Mouse (Mus musculus) brown adipose tissue, adult 24 weeks (tissue): Measurements from ENCODE around the gene Olfr148. TPM values are rescaled to one million over a fixed set of nuclear protein-coding genes. Genes with fewer than 3 reads are reported as not detected.

ENCODE experiments used
- H3K27ac ChIP-seq: fragments of 200-500 bp; replicated peaks from 2 replicates; pipeline ENCODE4 v1.5.1; 2012; ENCODE audit warnings: low read depth, mild to moderate bottlenecking, low read length
- H3K4me1 ChIP-seq: fragments of 200-500 bp; 2 replicates; pipeline ENCODE4 v1.6.1; 2012; ENCODE audit warnings: low read length, mixed read lengths; ENCODE audit not compliant: control insufficient read depth, insufficient read depth, insufficient read length
- H3K4me3 ChIP-seq: fragments of 200-500 bp; 2 replicates; pipeline ENCODE4 v1.5.1; 2012; ENCODE audit warnings: low read depth, mild to moderate bottlenecking, low read length, moderate library complexity; ENCODE audit not compliant: insufficient read depth
- polyA plus RNA-seq: library from polyadenylated mRNA; stranded (reverse); fragments of >200 nt; gene quantifications from 2 replicates; pipeline ENCODE4 v1.2.4, GENCODE M21; 2012; ENCODE audit not compliant: missing spikeins, insufficient read depth, insufficient read length

Gene Olfr148
- polyA plus RNA-seq: not detected in 2 replicates

GRCm38 (mm10) chr9:39610355-39610754, at the start of gene Olfr148:
TSS of gene Olfr148 (plus strand) at chr9:39610655.
- Histone ChIP-seq H3K4me1 (no peaks in the 10 kb centered on the region), H3K27ac (no peak within 1 kb of the TSS), H3K4me3 (no peak within 1 kb of the TSS)

GRCm38 (mm10) chr9:39575469-39575868, 35.0 kb upstream of the Olfr148 start, which contains the start of gene Olfr959:
TSS of gene Olfr959 (minus strand) at chr9:39575569.
- Histone ChIP-seq H3K4me1 (no peaks in the 10 kb centered on the region), H3K27ac (no peak within 1 kb of the TSS), H3K4me3 (no peak within 1 kb of the TSS)

GRCm38 (mm10) chr9:39577050-39577449, 33.4 kb upstream of the Olfr148 start:
- Histone ChIP-seq H3K27ac (no peak overlapping the region), H3K4me1 (no peaks in the 10 kb centered on the region)

GRCm38 (mm10) chr9:39602536-39603332, 7.7 kb upstream of the Olfr148 start:
- Histone ChIP-seq H3K4me1 (no peaks in the 10 kb centered on the region), H3K27ac (no peak overlapping the region), H3K4me3 (no peak overlapping the region)

More at GRCm38 (mm10) chr9:39577050-39577449, 33.4 kb upstream of the Olfr148 start:
- no peak overlapping the region for H3K4me3 ChIP-seq

GRCm38 (mm10) chr9:39603333-39603845, 7.1 kb upstream of the Olfr148 start:
- Histone ChIP-seq H3K4me1 (no peaks in the 10 kb centered on the region), H3K27ac (no peak overlapping the region), H3K4me3 (no peak overlapping the region)

- Histone ChIP-seq H3K4me1 (no peaks in the 10 kb centered on the region), H3K27ac (no peak within 1 kb of the TSS), H3K4me3 (no peak within 1 kb of the TSS)
Measured at GRCm38 (mm10) chr9:39603999-39604453, 6.4 kb upstream of the Olfr148 start, which contains the start of gene AW551984. TSS of gene AW551984 (minus strand) at chr9:39604403.

GRCm38 (mm10) chr9:39608497-39608896, 2.0 kb upstream of the Olfr148 start:
- Histone ChIP-seq H3K4me1 (no peaks in the 10 kb centered on the region), H3K27ac (no peak overlapping the region)

GRCm38 (mm10) chr9:39611953-39612352, 1.5 kb downstream of the Olfr148 start:
- H3K4me3 ChIP-seq: no peak overlapping the region
- H3K27ac ChIP-seq: no peak overlapping the region
- no peaks in the 10 kb centered on the region for H3K4me1 ChIP-seq

More at GRCm38 (mm10) chr9:39608497-39608896, 2.0 kb upstream of the Olfr148 start:
- no peak overlapping the region for H3K4me3 ChIP-seq

- Histone ChIP-seq H3K27ac (no peak within 1 kb of the TSS), H3K4me1 (no peaks in the 10 kb centered on the region), H3K4me3 (no peak within 1 kb of the TSS)
Measured at GRCm38 (mm10) chr9:39621073-39621472, 10.6 kb downstream of the Olfr148 start, which contains the start of gene Olfr960. TSS of gene Olfr960 (plus strand) at chr9:39621373.

GRCm38 (mm10) chr9:39623783-39624182, 13.3 kb downstream of the Olfr148 start:
- Histone ChIP-seq H3K27ac (no peak overlapping the region), H3K4me1 (no peaks in the 10 kb centered on the region), H3K4me3 (no peak overlapping the region)

GRCm38 (mm10) chr9:39624711-39625110, 14.3 kb downstream of the Olfr148 start:
- Histone ChIP-seq H3K27ac (no peak overlapping the region), H3K4me3 (no peak overlapping the region), H3K4me1 (no peaks in the 10 kb centered on the region)

- Histone ChIP-seq H3K4me3 (no peak overlapping the region), H3K27ac (no peak overlapping the region), H3K4me1 (no peaks in the 10 kb centered on the region)
Measured at GRCm38 (mm10) chr9:39629069-39629468, 18.6 kb downstream of the Olfr148 start.

GRCm38 (mm10) chr9:39633913-39634594, 23.6 kb downstream of the Olfr148 start:
- no peaks in the 10 kb centered on the region for H3K4me1 ChIP-seq
- H3K4me3 ChIP-seq: no peak overlapping the region
- no peak overlapping the region for H3K27ac ChIP-seq

- Histone ChIP-seq H3K4me3 (no peak within 1 kb of the TSS), H3K27ac (no peak within 1 kb of the TSS), H3K4me1 (no peaks in the 10 kb centered on the region)
Measured at GRCm38 (mm10) chr9:39644785-39645184, 34.3 kb downstream of the Olfr148 start, which contains the start of gene Olfr961. TSS of gene Olfr961 (plus strand) at chr9:39645085.

- Histone ChIP-seq H3K27ac (no peak overlapping the region), H3K4me3 (no peak overlapping the region), H3K4me1 (no peaks in the 10 kb centered on the region)
Measured at GRCm38 (mm10) chr9:39647382-39647781, 36.9 kb downstream of the Olfr148 start.
